Mouse (Mus musculus): ENCODE data around the gene Ddb2. TPM values are rescaled to one million over a fixed set of nuclear protein-coding genes. Genes with fewer than 3 reads are reported as not detected.

Ddb2 gene
- total RNA-seq, 2 experiments from 2014 or later = 2.6 to 2.8 TPM

DNA sequence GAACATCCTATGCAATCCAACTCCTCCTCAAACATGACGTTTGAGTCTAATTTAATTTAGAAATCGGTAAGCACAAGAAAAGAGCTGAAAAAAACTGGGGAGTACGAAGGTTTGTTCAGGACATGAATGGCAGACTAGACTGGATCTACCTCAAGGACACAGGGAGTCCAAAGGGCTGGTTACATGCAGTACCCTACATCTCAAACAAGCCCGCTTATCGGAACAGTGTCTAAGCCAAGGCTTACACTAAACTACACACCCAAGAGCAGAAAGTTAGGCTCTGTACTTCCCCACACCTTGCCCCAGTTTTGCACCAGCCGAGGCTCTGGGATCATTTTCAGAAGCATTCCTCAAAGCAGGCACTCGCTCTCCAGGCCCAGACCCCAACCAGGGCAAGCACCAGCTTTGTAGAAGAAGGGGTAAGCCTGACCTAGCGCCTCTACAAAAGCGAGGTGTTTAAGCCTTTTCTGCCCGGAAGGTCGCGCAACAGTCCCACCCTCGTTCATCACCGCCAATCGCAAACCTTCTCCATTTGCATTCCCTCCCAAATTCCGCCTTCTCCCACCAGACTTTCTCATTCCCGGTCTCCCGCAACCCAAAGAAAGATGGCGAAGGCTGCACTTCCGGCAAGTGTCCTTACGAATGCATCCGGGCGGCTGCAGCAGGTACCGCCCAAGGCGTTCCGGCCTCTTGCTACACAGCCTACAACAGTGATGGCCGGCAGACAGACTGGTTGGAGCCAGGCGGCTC lies 34.4 kb downstream of the Ddb2 start, which contains the start of the genes Nr1h3 and Acp2:
Nr1h3 (minus strand) TSS at position 613 of the 750 bp plus-strand sequence.
Acp2 (plus strand) TSS at position 664 of the 750 bp plus-strand sequence.
- Histone ChIP-seq H3K4me3 (peak within 1 kb of the TSS; percentile 81), H3K27ac (peak within 1 kb of the TSS; percentile 94)
- intact Hi-C loops (cut with DNase I) = loop anchor here (2.0 kb wide), 1 partner anchor 34 kb away; the partner anchor contains the start of gene Ddb2
- TF ChIP-seq CTCF (IDR thresholded peaks at IDR 0.05) = no peak; the same call in 1 of the 2 replicates
- peak; percentile 93 for DNase-seq

DNA sequence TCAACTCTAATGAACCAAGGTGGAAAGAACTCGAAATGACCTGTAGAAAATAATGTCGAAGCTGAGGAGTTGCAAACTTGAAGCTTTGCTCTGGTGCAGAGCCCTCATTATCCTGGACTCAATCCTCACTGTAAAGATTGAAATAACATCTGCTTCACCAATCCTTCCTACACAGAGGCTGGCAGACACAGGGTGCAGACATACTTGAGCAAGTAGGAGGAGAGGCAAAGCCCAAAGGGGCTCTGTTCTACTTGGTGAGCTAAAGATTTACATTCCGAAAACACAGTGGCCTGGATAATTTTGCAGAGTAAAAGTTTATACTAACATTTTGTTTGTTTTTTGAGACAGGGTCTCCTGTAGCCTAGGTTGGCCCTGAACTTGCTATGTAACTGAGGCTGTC lies 37.9 kb downstream of the Ddb2 start:
- Histone ChIP-seq H3K27ac (peak overlapping the region; percentile 20; the same call in 1 of the 2 replicates), H3K4me3 (no peak overlapping the region)
- no peak for DNase-seq
- intact Hi-C loops (cut with DNase I) = no loop called here
- no peak for TF ChIP-seq CTCF (IDR thresholded peaks at IDR 0.05)

DNA sequence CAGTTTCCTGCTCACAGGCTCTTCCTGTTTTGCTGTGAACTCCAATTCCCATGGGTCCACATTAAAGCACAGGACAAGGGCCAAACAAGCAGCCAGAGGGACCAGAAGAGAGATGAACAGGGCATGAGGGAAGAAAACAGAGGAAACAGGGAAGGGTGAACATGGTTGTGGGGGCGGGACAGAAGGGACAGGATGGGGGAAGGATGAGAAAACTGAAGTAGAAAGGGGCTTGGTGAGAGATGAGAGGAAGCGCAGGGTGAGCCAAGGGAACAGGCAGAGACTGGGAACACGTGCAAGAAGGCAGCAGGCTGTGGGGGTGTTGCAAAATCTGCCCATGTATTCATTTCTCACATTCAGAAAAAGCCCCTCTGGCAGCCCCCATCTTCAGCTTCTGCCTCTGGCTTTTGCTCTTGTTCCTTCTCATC lies 40.2 kb downstream of the Ddb2 start:
- Histone ChIP-seq H3K27ac (peak overlapping the region; percentile 94), H3K4me3 (no peak overlapping the region)
- intact Hi-C loops (cut with DNase I) = no loop called here
- no peak for TF ChIP-seq CTCF (IDR thresholded peaks at IDR 0.05)
- DNase-seq = peak; percentile 47

DNA sequence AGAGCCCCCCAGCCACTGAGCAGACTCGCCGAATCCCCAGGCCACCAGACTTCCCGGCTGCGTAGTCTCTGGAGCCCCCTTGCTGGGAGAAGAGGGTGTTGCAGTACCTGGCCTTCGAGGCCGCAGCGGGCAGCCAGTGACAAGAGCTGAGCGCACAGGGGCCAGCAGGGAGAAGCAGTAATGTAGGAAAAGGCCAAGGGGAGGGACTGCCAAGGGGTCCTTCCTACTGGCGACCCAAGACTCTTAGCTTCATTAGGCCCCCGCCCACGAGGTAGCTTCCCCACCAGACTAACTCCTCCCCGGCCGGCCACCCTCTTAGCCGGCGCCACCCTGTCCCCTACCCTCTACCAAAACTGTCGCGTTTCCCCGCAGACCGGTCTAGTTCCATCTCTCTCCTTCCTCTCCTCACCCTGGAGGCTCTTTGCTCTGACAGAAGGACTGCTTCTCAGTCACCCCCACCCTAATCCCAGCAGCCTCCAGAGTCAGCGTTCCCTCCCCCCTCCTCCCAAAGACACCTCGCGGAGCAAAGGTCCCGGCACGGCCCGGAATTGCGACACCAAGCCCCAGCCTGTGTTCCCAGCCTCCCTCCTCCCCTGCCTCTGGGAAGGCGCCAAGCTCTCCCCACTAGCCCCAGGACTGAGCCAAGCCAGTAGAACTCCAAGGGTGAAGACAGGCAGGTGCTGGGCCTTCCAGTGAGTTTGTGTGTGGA lies 42.0 kb downstream of the Ddb2 start:
- peak; percentile 92; the same call in 1 of the 2 replicates for TF ChIP-seq CTCF (IDR thresholded peaks at IDR 0.05)
- Histone ChIP-seq H3K27ac (peak overlapping the region; percentile 94), H3K4me3 (peak overlapping the region; percentile 86)
- intact Hi-C loops (cut with DNase I) = loop anchor here (1.0 kb wide), 1 partner anchor 79 kb away; no protein-coding TSS in a partner anchor
- DNase-seq = peak; percentile 96

DNA sequence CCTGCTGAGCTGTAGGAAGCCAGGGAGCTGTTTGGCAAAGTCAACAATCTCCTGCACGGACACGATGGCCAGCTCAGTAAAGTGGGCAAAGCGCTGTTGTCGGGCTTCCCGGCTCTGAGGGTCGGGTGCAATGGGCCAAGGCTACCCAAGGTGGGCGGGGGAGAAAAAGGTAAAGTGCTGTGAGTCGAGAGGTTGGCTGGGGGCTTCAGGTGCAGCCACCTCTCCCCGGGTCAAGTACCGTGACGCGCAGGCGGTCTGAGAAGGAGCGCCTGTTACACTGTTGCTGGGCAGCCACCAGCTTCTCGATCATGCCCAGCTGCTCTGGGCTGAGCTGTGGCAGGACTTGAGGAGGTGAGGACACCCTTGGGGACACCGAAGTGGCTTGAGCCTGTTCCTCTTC lies 46.3 kb downstream of the Ddb2 start:
- intact Hi-C loops (cut with DNase I) = no loop called here
- DNase-seq = no peak
- Histone ChIP-seq H3K27ac (no peak overlapping the region), H3K4me3 (no peak overlapping the region)
- no peak for TF ChIP-seq CTCF (IDR thresholded peaks at IDR 0.05)

DNA sequence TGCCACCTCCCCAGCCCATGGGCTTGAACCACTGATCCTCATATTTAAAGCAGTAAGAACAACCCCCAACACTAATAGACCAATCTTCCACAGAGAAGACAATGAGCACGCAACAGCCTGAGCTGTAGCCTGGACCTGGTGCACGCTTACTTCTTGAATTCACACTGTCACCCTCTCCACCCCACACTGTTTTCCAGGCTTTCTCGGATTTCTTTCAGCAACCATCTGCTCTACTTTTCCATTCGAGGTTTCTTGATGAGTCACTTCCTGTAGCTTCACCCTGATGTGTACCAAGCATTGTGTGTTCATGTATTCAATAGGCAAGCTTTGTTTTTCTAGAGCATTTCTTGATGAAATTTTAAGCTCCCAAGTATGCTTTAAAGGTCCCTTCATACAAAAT lies 49.4 kb downstream of the Ddb2 start:
- intact Hi-C loops (cut with DNase I) = no loop called here
- no peak overlapping the region for H3K27ac ChIP-seq

DNA sequence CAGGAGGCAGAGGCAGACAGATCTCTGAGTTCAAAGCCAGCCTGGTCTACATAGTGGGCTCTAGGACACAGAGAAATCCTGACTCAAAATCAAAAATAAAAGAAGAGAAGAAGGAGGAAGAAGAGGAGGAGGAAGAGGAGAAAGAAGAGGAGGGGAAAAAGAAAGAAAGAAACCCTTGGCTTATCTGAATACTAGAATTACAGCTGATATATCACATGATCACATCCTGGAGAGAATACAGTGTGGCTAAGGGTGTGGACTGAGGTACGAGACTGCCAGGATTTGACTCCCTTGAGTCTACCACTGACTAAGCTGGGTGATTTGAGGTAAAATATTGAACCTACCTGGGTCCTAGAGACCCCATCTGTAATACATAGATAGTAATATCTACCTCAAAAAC lies 50.6 kb downstream of the Ddb2 start:
- no peak for TF ChIP-seq CTCF (IDR thresholded peaks at IDR 0.05)
- Histone ChIP-seq H3K4me3 (no peak overlapping the region), H3K27ac (no peak overlapping the region)
- no peak for DNase-seq
- intact Hi-C loops (cut with DNase I) = no loop called here

More for the DNA sequence above, 49.4 kb downstream of the Ddb2 start:
- H3K4me3 ChIP-seq = no peak overlapping the region
- no peak for TF ChIP-seq CTCF (IDR thresholded peaks at IDR 0.05)
- DNase-seq = no peak

DNA sequence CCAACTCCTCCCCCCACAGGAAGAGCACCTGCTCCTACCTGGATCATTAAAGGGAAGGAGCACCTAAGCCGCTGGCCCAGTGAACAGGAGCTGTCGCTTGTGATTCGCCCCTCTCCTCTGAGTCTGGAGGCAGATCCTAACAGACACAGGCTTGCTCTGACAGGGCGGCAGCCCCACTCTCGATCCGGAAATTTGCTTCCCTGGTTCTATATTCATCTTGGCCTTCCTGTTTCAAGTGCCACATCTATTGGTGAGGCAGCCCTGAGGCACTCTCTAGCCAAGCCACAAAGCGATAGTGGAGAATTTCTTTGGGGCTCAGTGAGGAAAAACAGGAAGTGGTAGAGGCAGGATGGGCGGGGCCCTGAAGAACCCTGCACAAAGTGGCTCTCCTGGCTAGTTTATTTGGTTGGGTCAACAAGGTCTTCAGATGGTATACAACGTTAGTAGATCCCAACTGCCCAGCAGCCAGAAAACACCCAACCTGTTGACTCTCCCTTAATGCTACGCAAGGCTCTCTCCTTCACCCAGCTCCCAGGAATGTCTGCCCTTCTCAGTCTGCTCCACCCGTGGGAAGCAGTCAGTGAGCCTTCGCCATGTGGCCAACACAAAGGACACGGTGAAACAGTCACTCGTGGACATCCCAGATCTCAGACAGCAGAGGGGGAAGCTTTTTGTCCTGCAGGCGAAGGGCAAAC lies 52.9 kb downstream of the Ddb2 start, which contains the start of gene Madd:
Madd (minus strand) TSS at position 127 of the 695 bp plus-strand sequence.
- no peak for TF ChIP-seq CTCF (IDR thresholded peaks at IDR 0.05)
- DNase-seq = no peak
- H3K27ac ChIP-seq = peak within 1 kb of the TSS; percentile 76
- peak within 1 kb of the TSS; percentile 90 for H3K4me3 ChIP-seq
- intact Hi-C loops (cut with DNase I) = no loop called here

DNA sequence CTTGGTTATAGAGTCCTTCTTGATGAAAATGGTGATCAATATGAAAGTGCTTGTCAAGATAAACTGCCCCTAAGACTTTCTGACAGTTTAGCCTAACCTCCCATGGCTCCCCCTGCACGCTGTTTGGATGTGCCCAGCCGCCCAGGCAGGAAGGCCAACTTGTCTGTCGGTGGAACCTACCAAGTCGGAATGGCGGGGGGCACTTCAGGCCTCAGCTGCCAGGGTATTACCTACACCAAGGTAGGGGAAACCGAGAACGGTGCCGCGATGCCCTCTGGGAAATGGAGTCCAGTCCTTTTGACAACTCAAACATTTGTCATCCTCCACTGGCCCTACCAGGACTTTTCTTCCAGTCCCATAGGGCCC lies 53.7 kb downstream of the Ddb2 start:
- intact Hi-C loops (cut with DNase I) = no loop called here
- no peak for TF ChIP-seq CTCF (IDR thresholded peaks at IDR 0.05)
- Histone ChIP-seq H3K4me3 (peak overlapping the region; percentile 90), H3K27ac (peak overlapping the region; percentile 76)
- DNase-seq = peak; percentile 91

DNA sequence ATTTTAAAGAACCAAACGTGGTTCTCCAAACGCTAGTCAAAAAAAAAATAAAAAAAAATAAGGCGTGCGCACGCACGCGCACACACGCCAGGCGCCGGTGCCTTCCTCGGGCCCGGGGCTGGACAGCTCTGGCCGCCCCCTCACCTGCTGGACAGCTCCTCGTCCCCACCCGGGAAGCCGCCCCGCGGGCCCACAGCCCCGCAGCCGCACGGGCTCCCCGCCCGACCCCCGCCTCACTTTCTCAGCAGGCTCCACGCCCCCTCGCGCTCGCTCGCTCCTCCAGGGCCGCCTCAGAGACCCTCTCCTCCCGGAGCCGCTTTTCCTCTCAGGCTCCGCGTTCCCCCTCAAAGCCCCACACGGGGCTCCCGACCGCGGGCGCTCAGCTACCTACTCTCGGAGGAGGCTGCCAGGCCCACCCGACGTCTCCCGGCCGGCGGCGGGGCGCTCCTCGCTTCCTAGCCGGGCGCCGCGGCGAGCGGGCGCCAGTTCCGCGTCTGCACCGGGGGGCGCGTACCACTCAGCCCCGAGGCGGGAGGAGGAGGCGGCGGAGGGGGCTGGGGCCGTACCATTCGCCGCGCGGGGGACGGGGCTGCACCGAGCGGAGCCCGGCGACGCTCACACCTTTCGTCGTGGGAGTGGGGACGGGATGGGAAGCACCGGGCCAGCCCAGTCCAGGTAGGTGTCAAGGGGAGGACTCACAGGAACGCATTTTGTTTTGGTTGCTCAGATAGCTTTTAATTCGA lies 54.2 kb downstream of the Ddb2 start:
- TF ChIP-seq CTCF (IDR thresholded peaks at IDR 0.05) = no peak
- Histone ChIP-seq H3K27ac (peak overlapping the region; percentile 76), H3K4me3 (peak overlapping the region; percentile 90)
- DNase-seq = peak; percentile 71
- intact Hi-C loops (cut with DNase I) = no loop called here

DNA sequence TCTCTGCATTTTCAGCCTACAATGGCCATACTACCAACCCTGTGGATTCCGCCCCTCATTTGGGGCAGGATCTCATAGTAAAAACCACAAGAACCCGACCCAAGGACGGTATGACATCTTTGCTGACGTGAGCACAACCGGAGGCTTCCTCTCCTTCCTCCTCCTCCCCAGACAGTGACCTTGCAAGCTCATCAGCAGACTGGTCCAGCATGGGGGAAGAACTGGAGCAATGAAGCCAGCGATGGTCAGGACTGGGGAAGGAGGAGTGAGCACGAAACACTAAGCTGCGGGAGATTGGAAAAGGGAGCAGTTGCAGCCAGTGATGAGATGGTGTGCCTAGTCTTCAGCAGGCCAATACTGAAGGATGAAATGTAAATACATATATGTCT lies 54.8 kb downstream of the Ddb2 start:
- DNase-seq = no peak
- peak overlapping the region; percentile 90 for H3K4me3 ChIP-seq
- H3K27ac ChIP-seq = no peak overlapping the region; the same call in 1 of the 2 replicates
- no peak for TF ChIP-seq CTCF (IDR thresholded peaks at IDR 0.05)
- intact Hi-C loops (cut with DNase I) = no loop called here

DNA sequence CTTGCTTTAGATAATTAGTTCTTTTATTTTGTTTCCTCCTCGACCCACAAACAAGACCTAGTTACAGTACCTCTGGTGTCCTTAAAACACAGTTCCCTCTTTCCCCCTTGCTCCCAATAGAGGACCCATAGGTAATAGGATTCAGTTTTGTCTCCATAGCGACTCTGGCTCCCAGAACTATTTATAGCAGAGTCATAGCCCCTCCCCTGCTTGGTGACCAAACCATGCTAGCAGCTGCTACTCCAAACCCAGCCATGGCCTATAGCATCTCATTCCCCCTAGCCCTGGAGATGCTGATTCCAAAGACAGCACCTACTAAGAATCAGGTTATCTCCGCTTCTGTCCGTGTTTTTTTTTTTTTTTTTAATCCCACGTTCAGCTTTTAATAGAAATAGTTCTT lies 56.1 kb downstream of the Ddb2 start:
- no peak overlapping the region for H3K4me3 ChIP-seq
- H3K27ac ChIP-seq = no peak overlapping the region
- no peak for TF ChIP-seq CTCF (IDR thresholded peaks at IDR 0.05)
- no peak for DNase-seq
- intact Hi-C loops (cut with DNase I) = no loop called here

Data from gastrocnemius, adult 2 months (tissue).